Mouse (Mus musculus) midbrain, postnatal 0 days (tissue): ENCODE data around the gene Slc31a2. TPM values are rescaled to one million over a fixed set of nuclear protein-coding genes. Genes with fewer than 3 reads are reported as not detected.

Source experiments
- ATAC-seq: fragments of 200-750 bp; cut with Nextera tagmentation; 2 replicates; pipeline ENCODE4 v1.8.0; 2017; ENCODE audit warnings: moderate number of reproducible peaks, mild to moderate bottlenecking, moderate TSS enrichment, moderate library complexity; ENCODE audit not compliant: low FRiP score
- DNase-seq: peaks from one replicate; pipeline ENCODE4 v3.0.0-alpha.2; 2015; ENCODE audit warnings: low spot score
- H3K27ac ChIP-seq: fragments of 300-500 bp; sonication (generic); 2 replicates; pipeline ENCODE4 v1.5.1; 2014; ENCODE audit warnings: low read depth, mild to moderate bottlenecking, low read length, mixed read lengths
- H3K27me3 ChIP-seq: fragments of 300-500 bp; sonication (generic); 2 replicates; pipeline ENCODE4 v1.6.1; 2014; ENCODE audit warnings: low read length, control low read depth, mixed read lengths; ENCODE audit not compliant: insufficient read depth
- H3K36me3 ChIP-seq: fragments of 300-500 bp; sonication (generic); 2 replicates; pipeline ENCODE4 v1.6.1; 2014; ENCODE audit warnings: low read length, control low read depth, mixed read lengths; ENCODE audit not compliant: insufficient read depth
- H3K4me1 ChIP-seq: fragments of 300-500 bp; sonication (generic); 2 replicates; pipeline ENCODE4 v1.6.1; 2014; ENCODE audit warnings: mild to moderate bottlenecking, control low read depth, antibody characterized with exemption, low read length, mixed read lengths; ENCODE audit not compliant: insufficient read depth
- H3K4me2 ChIP-seq: fragments of 300-500 bp; sonication (generic); 2 replicates; pipeline ENCODE4 v1.6.1; 2014; ENCODE audit warnings: low read depth, mild to moderate bottlenecking, low read length, mixed read lengths; ENCODE audit not compliant: poor library complexity, severe bottlenecking
- H3K4me3 ChIP-seq: fragments of 300-500 bp; sonication (generic); 2 replicates; pipeline ENCODE4 v1.5.1; 2014; ENCODE audit warnings: low read depth, mild to moderate bottlenecking, low read length, moderate library complexity
- H3K9ac ChIP-seq: fragments of 300-500 bp; sonication (generic); replicated peaks from 2 replicates; pipeline ENCODE4 v1.6.1; 2014; ENCODE audit warnings: mild to moderate bottlenecking, low read length, moderate library complexity, mixed read lengths; ENCODE audit not compliant: poor library complexity, severe bottlenecking
- H3K9me3 ChIP-seq: fragments of 300-500 bp; sonication (generic); 2 replicates; pipeline ENCODE4 v1.6.1; 2016; ENCODE audit warnings: low read length, control low read depth
- CTCF ChIP-seq: IDR thresholded peaks from 2 replicates; pipeline ENCODE4 v1.5.1; 2016; ENCODE audit warnings: antibody characterized with exemption, mild to moderate bottlenecking
- WGBS: fragments of 180-500 bp; shearing (Covaris S2); extraction: QIAGEN DNeasy Blood & Tissue Kit; methylation state at CpG from one replicate; pipeline ENCODE4 v1.1.7; 2014; 5-methylcytosine and 5-hydroxymethylcytosine counted together
- polyA plus RNA-seq: library from polyadenylated mRNA; unstranded; fragments of >200 nt; fragmentation: Nextera tagmentation; extraction: Ambion mirVana; gene quantifications from 2 replicates; pipeline ENCODE4 v1.2.1, GENCODE M21; 2015
- total RNA-seq: library from RNA; depleted of rRNA; stranded (reverse); fragments of >200 nt; gene quantifications from 2 replicates; pipeline ENCODE4 v1.2.3, GENCODE M21; 2014; rRNA removed

Gene Slc31a2
- 18.0 and 23.8 TPM in 2 replicates for total RNA-seq
- polyA plus RNA-seq = 12.0 and 13.2 TPM in 2 replicates

DNA sequence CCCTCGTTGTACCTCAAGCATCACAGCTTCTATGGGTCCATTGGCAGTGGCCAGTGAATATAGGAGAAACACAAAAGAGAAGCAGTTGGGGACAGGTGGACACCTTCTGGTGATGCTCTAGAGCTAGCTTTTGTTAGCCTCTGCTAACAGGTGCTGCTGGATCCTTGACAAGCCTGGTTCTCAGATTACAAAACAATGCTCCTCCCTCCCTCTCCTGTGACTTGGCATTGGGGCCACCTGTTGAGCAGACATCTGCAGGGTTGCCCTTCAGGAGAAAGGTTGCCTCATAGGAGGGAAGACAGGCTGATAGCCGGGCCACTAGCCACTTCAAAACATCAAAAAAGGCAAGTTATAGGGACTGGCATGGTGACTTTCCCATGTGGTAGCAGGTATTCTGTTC lies at the start of gene Slc31a2:
Gene Slc31a2 (plus strand): TSS at position 287 of the 400 bp plus-strand sequence.
- no peaks in the 10 kb centered on the region for H3K27me3 ChIP-seq
- H3K9me3 ChIP-seq = no peaks in the 10 kb centered on the region
- no peaks in the 10 kb centered on the region for H3K4me1 ChIP-seq
- no peak within 1 kb of the TSS; the same call in 1 of the 2 replicates for H3K27ac ChIP-seq
- 51% methylated on average over 2 of the region's 2 CpGs for WGBS
- ATAC-seq = no peak
- no peak within 1 kb of the TSS for H3K4me3 ChIP-seq
- no peak within 1 kb of the TSS for H3K9ac ChIP-seq
- no peak within 1 kb of the TSS for H3K4me2 ChIP-seq
- no peak for DNase-seq
- no peaks in the 10 kb centered on the region for H3K36me3 ChIP-seq
- no peak for TF ChIP-seq CTCF

GRCm38 (mm10) chr4:62213490-62213889 lies 48.9 kb upstream of the Slc31a2 start:
- 73% methylated on average over 2 of the region's 2 CpGs for WGBS
- no peak for ATAC-seq
- no peaks in the 10 kb centered on the region for H3K36me3 ChIP-seq

DNA sequence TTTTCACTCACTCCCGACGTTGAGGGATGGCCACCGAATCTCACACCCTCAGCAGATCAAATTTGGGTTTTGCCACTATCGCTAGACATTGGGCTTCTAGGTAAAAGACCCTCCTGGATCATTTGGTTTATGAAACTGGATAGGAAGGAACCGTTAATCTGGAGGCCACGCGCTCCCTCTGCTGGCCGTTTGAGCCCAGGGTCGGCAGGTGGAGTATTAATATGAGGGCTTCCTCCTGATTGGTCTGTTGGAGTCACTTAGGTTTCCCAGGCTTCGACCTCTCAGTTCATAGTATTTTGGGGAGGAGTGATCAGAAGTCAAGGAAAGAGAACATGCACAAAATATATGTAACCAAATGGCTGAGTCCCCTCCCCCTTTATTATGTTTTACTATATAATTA lies 34.0 kb upstream of the Slc31a2 start:
- no peak overlapping the region for H3K4me3 ChIP-seq
- H3K36me3 ChIP-seq = no peaks in the 10 kb centered on the region
- H3K9me3 ChIP-seq = no peaks in the 10 kb centered on the region
- WGBS = 48% methylated on average over 10 of the region's 10 CpGs
- no peak for ATAC-seq
- no peaks in the 10 kb centered on the region for H3K4me1 ChIP-seq
- no peak overlapping the region for H3K9ac ChIP-seq
- H3K27me3 ChIP-seq = no peaks in the 10 kb centered on the region
- H3K27ac ChIP-seq = no peak overlapping the region
- peak; percentile 40 for DNase-seq
- TF ChIP-seq CTCF = peak; percentile 76
- no peak overlapping the region for H3K4me2 ChIP-seq

More at GRCm38 (mm10) chr4:62213490-62213889, 48.9 kb upstream of the Slc31a2 start:
- no peak for DNase-seq
- Histone ChIP-seq H3K27ac (no peak overlapping the region), H3K4me1 (no peaks in the 10 kb centered on the region), H3K27me3 (no peaks in the 10 kb centered on the region), H3K4me3 (no peak overlapping the region), H3K9ac (no peak overlapping the region), H3K9me3 (no peaks in the 10 kb centered on the region), H3K4me2 (no peak overlapping the region)
- no peak for TF ChIP-seq CTCF

DNA sequence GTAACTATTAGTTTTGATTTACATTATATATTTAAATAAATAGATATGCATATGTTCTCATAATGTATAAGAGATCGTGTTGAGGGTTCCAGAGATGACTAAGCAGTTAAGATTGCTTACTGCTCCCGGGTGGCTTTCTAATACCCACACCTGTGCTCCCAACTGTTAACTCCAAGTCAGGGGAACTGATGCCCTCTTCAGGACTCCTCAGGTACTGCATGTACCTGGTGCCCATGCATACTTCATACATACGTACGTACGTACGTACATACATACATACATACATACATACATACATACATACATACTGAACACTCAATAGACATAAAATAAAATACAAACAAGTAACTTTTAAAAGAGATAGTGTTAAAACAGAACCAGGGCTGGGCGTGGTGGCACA lies 32.9 kb upstream of the Slc31a2 start:
- TF ChIP-seq CTCF = peak; percentile 37; the same call in 1 of the 2 replicates
- no peak overlapping the region for H3K9ac ChIP-seq
- H3K4me2 ChIP-seq = no peak overlapping the region
- no peaks in the 10 kb centered on the region for H3K36me3 ChIP-seq
- no peak for ATAC-seq
- no peak overlapping the region for H3K4me3 ChIP-seq
- DNase-seq = no peak
- no peaks in the 10 kb centered on the region for H3K27me3 ChIP-seq
- WGBS = 92% methylated on average over 7 of the region's 7 CpGs
- no peaks in the 10 kb centered on the region for H3K9me3 ChIP-seq
- no peak overlapping the region for H3K27ac ChIP-seq
- no peaks in the 10 kb centered on the region for H3K4me1 ChIP-seq

- Histone ChIP-seq H3K9ac (no peak overlapping the region), H3K27me3 (no peaks in the 10 kb centered on the region), H3K27ac (no peak overlapping the region), H3K4me3 (no peak overlapping the region), H3K36me3 (no peaks in the 10 kb centered on the region), H3K9me3 (no peaks in the 10 kb centered on the region), H3K4me1 (no peaks in the 10 kb centered on the region), H3K4me2 (no peak overlapping the region)
- WGBS = 68% methylated on average over 1 of the region's 1 CpGs
- DNase-seq = no peak
- no peak for TF ChIP-seq CTCF
- no peak for ATAC-seq
Observed at GRCm38 (mm10) chr4:62230153-62230552, 32.2 kb upstream of the Slc31a2 start.

- H3K27me3 ChIP-seq = no peaks in the 10 kb centered on the region
- 68% methylated on average over 13 of the region's 13 CpGs for WGBS
- no peak within 1 kb of the TSS for H3K27ac ChIP-seq
- H3K9ac ChIP-seq = no peak within 1 kb of the TSS
- no peak within 1 kb of the TSS for H3K4me2 ChIP-seq
- no peaks in the 10 kb centered on the region for H3K9me3 ChIP-seq
- H3K4me3 ChIP-seq = no peak within 1 kb of the TSS
- ATAC-seq = no peak
- DNase-seq = no peak
- no peaks in the 10 kb centered on the region for H3K4me1 ChIP-seq
- TF ChIP-seq CTCF = peak; percentile 30
- H3K36me3 ChIP-seq = no peaks in the 10 kb centered on the region
Observed at GRCm38 (mm10) chr4:62230769-62231168, 31.6 kb upstream of the Slc31a2 start, which contains the start of gene Zfp37. TSS of gene Zfp37 (minus strand) at chr4:62231047.
